Comparison of ENCODE assay signal across 8 mouse cellular contexts in genomic region chr7:17025505-17025894, GRCm38 (mm10). TPM values are rescaled to one million over a fixed set of nuclear protein-coding genes. Genes with fewer than 3 reads are reported as not detected.
DNase-seq lines count a peak whose midpoint lies in the region; ATAC-seq lines count a peak whose summit lies in the region.

No protein-coding gene starts in this region.

- 0 out of 2 replicates have a peak overlapping the region, but pooled peaks have one; percentile 71 for H3K4me3 ChIP-seq in lung, embryonic 15.5 days
- H3K4me3 ChIP-seq in intestine, embryonic 14.5 days (ENCODE audit: low read depth, low read length): no peak overlapping the region
- no peak overlapping the region for H3K4me3 ChIP-seq in midbrain, embryonic 16.5 days (ENCODE audit: low read depth, low read length)

- peak overlapping the region; percentile 73 for H3K4me2 ChIP-seq in lung, embryonic 15.5 days
- H3K4me2 ChIP-seq in intestine, embryonic 14.5 days (ENCODE audit: low read length): peak overlapping the region; percentile 70; the same call in 1 of the 2 replicates
- peak overlapping the region; percentile 19; the same call in 1 of the 2 replicates for H3K4me2 ChIP-seq in midbrain, embryonic 16.5 days (ENCODE audit: low read length)

- H3K9me3 ChIP-seq in lung, embryonic 15.5 days: no peaks in the 10 kb centered on the region
- H3K9me3 ChIP-seq in intestine, embryonic 14.5 days (ENCODE audit: control insufficient read depth, low read length): no peaks in the 10 kb centered on the region
- no peaks in the 10 kb centered on the region for H3K9me3 ChIP-seq in midbrain, embryonic 16.5 days (replicated peaks; ENCODE audit: control insufficient read depth, low read length, poor library complexity, severe bottlenecking)

- H3K36me3 ChIP-seq in lung, embryonic 15.5 days: peaks cover 34% of the 10 kb centered on the region
- peaks cover 40% of the 10 kb centered on the region for H3K36me3 ChIP-seq in intestine, embryonic 14.5 days (ENCODE audit: control insufficient read depth, insufficient read depth, low read length)
- H3K36me3 ChIP-seq in midbrain, embryonic 16.5 days (ENCODE audit: control insufficient read depth, insufficient read depth, low read length): peaks cover 21% of the 10 kb centered on the region

- DNase-seq in cerebellum, postnatal 25 days: peak; percentile 50 to 59
- no peak for DNase-seq in lung, postnatal 25 days (ENCODE audit: low spot score)
- DNase-seq in intestine, embryonic 14.5 days (ENCODE audit: low spot score): no peak
- DNase-seq in ovary, postnatal 10 days (ENCODE audit: low spot score): no peak
- no peak for DNase-seq in left cerebral cortex, postnatal 25 days (ENCODE audit: low spot score in 2 of 2)

- H3K27me3 ChIP-seq in lung, embryonic 15.5 days: no peaks in the 10 kb centered on the region
- no peaks in the 10 kb centered on the region for H3K27me3 ChIP-seq in intestine, embryonic 14.5 days (replicated peaks; ENCODE audit: control insufficient read depth, insufficient read depth, low read length)
- no peaks in the 10 kb centered on the region for H3K27me3 ChIP-seq in midbrain, embryonic 16.5 days (ENCODE audit: control insufficient read depth, insufficient read depth, low read depth, low read length)

- peak overlapping the region; percentile 11; the same call in 1 of the 2 replicates for H3K9ac ChIP-seq in lung, embryonic 15.5 days
- H3K9ac ChIP-seq in intestine, embryonic 14.5 days (ENCODE audit: low read length): no peak overlapping the region
- no peak overlapping the region for H3K9ac ChIP-seq in midbrain, embryonic 16.5 days (ENCODE audit: low read depth, low read length)

- intact Hi-C loops in left cerebral cortex, postnatal 25 days (cut with DNase I): no loop called here

- no peak for ATAC-seq in cerebellum, adult (ENCODE audit: insufficient number of reproducible peaks, low FRiP score, low TSS enrichment)
- no peak for ATAC-seq in lung, embryonic 15.5 days (ENCODE audit: borderline replicate concordance, extremely low read depth, low FRiP score, low TSS enrichment)
- no peak for ATAC-seq in intestine, embryonic 14.5 days (replicated peaks; ENCODE audit: low FRiP score, low TSS enrichment, low read depth)
- ATAC-seq in midbrain, embryonic 16.5 days: no peak

- H3K4me1 ChIP-seq in lung, embryonic 15.5 days: peaks cover 45% of the 10 kb centered on the region
- H3K4me1 ChIP-seq in intestine, embryonic 14.5 days (replicated peaks; ENCODE audit: control insufficient read depth, insufficient read depth, low read length): peaks cover 25% of the 10 kb centered on the region
- H3K4me1 ChIP-seq in midbrain, embryonic 16.5 days (ENCODE audit: control insufficient read depth, insufficient read depth, low read length): peaks cover 18% of the 10 kb centered on the region

- 66% methylated on average over 4 of the region's 4 CpGs for WGBS in lung, embryonic 15.5 days
- WGBS in intestine, embryonic 14.5 days: 50% methylated on average over 4 of the region's 4 CpGs
- 74% methylated on average over 4 of the region's 4 CpGs for WGBS in midbrain, embryonic 16.5 days

- H3K27ac ChIP-seq in lung, embryonic 15.5 days: peak overlapping the region; percentile 77
- H3K27ac ChIP-seq in intestine, embryonic 14.5 days (ENCODE audit: low read depth): 0 out of 2 replicates have a peak overlapping the region, but pooled peaks have one; percentile 19
- no peak overlapping the region for H3K27ac ChIP-seq in midbrain, embryonic 16.5 days (ENCODE audit: low read length)

RNA-seq across cellular contexts. Expression of gene Ppp5c, which starts 2.2 kb away (rescaled TPM):
- 107 and 110 TPM in 2 replicates for polyA plus RNA-seq in lung, embryonic 15.5 days (2015; fragmentation: Nextera tagmentation; extraction: Ambion mirVana)
- polyA plus RNA-seq in intestine, embryonic 14.5 days (2014; fragmentation: Nextera tagmentation; extraction: Ambion mirVana): 101 and 103 TPM in 2 replicates
- polyA plus RNA-seq in midbrain, embryonic 16.5 days (2015; fragmentation: Nextera tagmentation; extraction: Ambion mirVana): 118 and 127 TPM in 2 replicates
- 100 to 1,000 TPM; 167 to 169 TPM for total RNA-seq in left cerebral cortex, postnatal 25 days (2021)

RNA-seq across cellular contexts. Expression of gene Ccdc8, which starts 33.0 kb away (rescaled TPM):
- polyA plus RNA-seq in lung, embryonic 15.5 days (2015; fragmentation: Nextera tagmentation; extraction: Ambion mirVana): 34.9 and 35.9 TPM in 2 replicates
- polyA plus RNA-seq in intestine, embryonic 14.5 days (2014; fragmentation: Nextera tagmentation; extraction: Ambion mirVana): 24.1 and 26.0 TPM in 2 replicates
- polyA plus RNA-seq in midbrain, embryonic 16.5 days (2015; fragmentation: Nextera tagmentation; extraction: Ambion mirVana): 6.4 and 6.9 TPM in 2 replicates
- 1 to 10 TPM; 2.4 to 2.6 TPM for total RNA-seq in left cerebral cortex, postnatal 25 days (2021)

RNA-seq across cellular contexts. Expression of gene Hif3a, which starts 36.7 kb away (rescaled TPM):
- polyA plus RNA-seq in lung, embryonic 15.5 days (2015; fragmentation: Nextera tagmentation; extraction: Ambion mirVana): 37.6 and 41.5 TPM in 2 replicates
- 55.8 and 58.2 TPM in 2 replicates for polyA plus RNA-seq in intestine, embryonic 14.5 days (2014; fragmentation: Nextera tagmentation; extraction: Ambion mirVana)
- 4.0 and 5.7 TPM in 2 replicates for polyA plus RNA-seq in midbrain, embryonic 16.5 days (2015; fragmentation: Nextera tagmentation; extraction: Ambion mirVana)
- 1 to 10 TPM; 5.3 to 8.5 TPM for total RNA-seq in left cerebral cortex, postnatal 25 days (2021)

RNA-seq across cellular contexts. Expression of gene Gm42372, which starts 42.6 kb away (rescaled TPM):
- 0.16 and 0.17 TPM in 2 replicates for polyA plus RNA-seq in lung, embryonic 15.5 days (2015; fragmentation: Nextera tagmentation; extraction: Ambion mirVana)
- polyA plus RNA-seq in intestine, embryonic 14.5 days (2014; fragmentation: Nextera tagmentation; extraction: Ambion mirVana): 0.51 and 0.62 TPM in 2 replicates
- polyA plus RNA-seq in midbrain, embryonic 16.5 days (2015; fragmentation: Nextera tagmentation; extraction: Ambion mirVana): 7.2 and 7.3 TPM in 2 replicates
- 10 to 100 TPM; 62.3 to 64.9 TPM for total RNA-seq in left cerebral cortex, postnatal 25 days (2021)

RNA-seq across cellular contexts. Expression of gene Psg16, which starts 48.3 kb away (rescaled TPM):
- 0.10 and 0.19 TPM in 2 replicates for polyA plus RNA-seq in lung, embryonic 15.5 days (2015; fragmentation: Nextera tagmentation; extraction: Ambion mirVana)
- 0.11 and 0.36 TPM in 2 replicates for polyA plus RNA-seq in intestine, embryonic 14.5 days (2014; fragmentation: Nextera tagmentation; extraction: Ambion mirVana)
- 5.7 and 7.2 TPM in 2 replicates for polyA plus RNA-seq in midbrain, embryonic 16.5 days (2015; fragmentation: Nextera tagmentation; extraction: Ambion mirVana)
- 1 to 10 TPM; 4.1 to 5.5 TPM for total RNA-seq in left cerebral cortex, postnatal 25 days (2021)

Comparison
In these comparisons a context has a peak if more than half of its experiments do, and no peak if none do; other contexts are left out.
1. DNase-seq: peak in cerebellum, postnatal 25 days (2 of 2); none in lung, postnatal 25 days (single experiment), intestine, embryonic 14.5 days (single experiment), ovary, postnatal 10 days (single experiment) and left cerebral cortex, postnatal 25 days (0 of 2).
2. H3K4me2 ChIP-seq: peak in every context shown above with its lines; median percentile 73 in lung, embryonic 15.5 days; 70 in intestine, embryonic 14.5 days; 19 in midbrain, embryonic 16.5 days.